19 mouse cellular contexts compared by ENCODE assay signal in the genomic region with DNA sequence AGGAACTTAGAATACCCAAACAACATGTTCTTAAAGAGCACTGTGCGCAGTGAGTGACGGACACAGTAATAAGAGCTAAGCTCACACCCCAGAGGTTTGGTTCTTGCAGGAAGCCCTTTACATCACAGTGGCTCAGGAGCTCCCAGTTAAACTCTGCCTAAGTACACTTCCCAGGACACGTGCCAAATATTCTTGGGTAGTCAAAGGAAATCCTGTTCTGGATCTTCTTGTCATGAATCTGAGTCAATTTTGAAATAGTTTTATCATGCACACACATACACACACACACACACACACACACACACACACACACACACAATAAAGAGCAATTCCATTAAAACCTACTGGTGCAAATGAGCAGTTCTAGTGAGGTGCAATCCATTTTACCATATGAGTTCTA. TPM values are rescaled to one million over a fixed set of nuclear protein-coding genes. Genes with fewer than 3 reads are reported as not detected.
DNase-seq lines count a peak whose midpoint lies in the region; ATAC-seq lines count a peak whose summit lies in the region.
"Had no signal": no experiment of that assay in that cellular context is flagged by ENCODE, and none has a peak within 500 bp of the region (broad histone marks: within the 10 kb centered on the region; RNA-seq: fewer than 3 reads in every experiment).

No protein-coding gene starts in this region.

- intact Hi-C loops in heart, postnatal 14 days (cut with DNase I), result no loop called here

- H3K4me1 ChIP-seq in kidney, embryonic 15.5 days, result peaks cover 13% of the 10 kb centered on the region; the same call in 1 of the 2 replicates
- H3K4me1 ChIP-seq in midbrain, embryonic 11.5 days (ENCODE audit: control insufficient read depth, insufficient read depth, low read length), result no peaks in the 10 kb centered on the region
- no peaks in the 10 kb centered on the region for H3K4me1 ChIP-seq in midbrain, embryonic 10.5 days
- H3K4me1 ChIP-seq: embryonic facial prominence, embryonic 13.5 days; forebrain, embryonic 12.5 days had no signal

- no peak overlapping the region for H3K4me3 ChIP-seq in kidney, embryonic 15.5 days (replicated peaks)
- H3K4me3 ChIP-seq in midbrain, embryonic 11.5 days (ENCODE audit: low read depth, low read length), result no peak overlapping the region
- no peak overlapping the region for H3K4me3 ChIP-seq in midbrain, embryonic 10.5 days
- H3K4me3 ChIP-seq: embryonic facial prominence, embryonic 13.5 days; erythroblast, embryonic 14.5 days; forebrain, embryonic 12.5 days; heart, embryonic 10.5 days; layer of hippocampus, adult 2 months had no signal

- ATAC-seq in kidney, embryonic 15.5 days (replicated peaks; ENCODE audit: low FRiP score), result no peak
- ATAC-seq in midbrain, embryonic 11.5 days (ENCODE audit: low FRiP score), result no peak
- ATAC-seq: hindbrain, postnatal 0 days; intestine, postnatal 0 days had no signal

- no peak overlapping the region for H3K4me2 ChIP-seq in kidney, embryonic 15.5 days
- H3K4me2 ChIP-seq in midbrain, embryonic 11.5 days, result no peak overlapping the region
- H3K4me2 ChIP-seq: embryonic facial prominence, embryonic 13.5 days; forebrain, embryonic 12.5 days; liver, embryonic 11.5 days had no signal

- DNase-seq in heart, adult 11 months, result peak; percentile 93
- DNase-seq in heart, postnatal 14 days, result no peak
- DNase-seq in kidney, postnatal 10 days, result peak; percentile 50
- peak; percentile 6 for DNase-seq in midbrain, embryonic 11.5 days (ENCODE audit: low spot score, missing footprints)
- no peak for DNase-seq in midbrain, embryonic 10.5 days (ENCODE audit: low spot score)
- no peak for DNase-seq in embryo, embryonic 11 days
- DNase-seq: cerebellum, adult 2 months; cerebellum, postnatal 25 days; gastrocnemius, postnatal 36 days; midbrain, embryonic 14.5 days had no signal

- H3K27me3 ChIP-seq in kidney, embryonic 15.5 days, result no peaks in the 10 kb centered on the region
- H3K27me3 ChIP-seq in midbrain, embryonic 11.5 days (ENCODE audit: control insufficient read depth, insufficient read depth, low read length), result no peaks in the 10 kb centered on the region
- H3K27me3 ChIP-seq in midbrain, embryonic 10.5 days (ENCODE audit: low read depth, poor library complexity, severe bottlenecking), result no peaks in the 10 kb centered on the region
- H3K27me3 ChIP-seq: embryonic facial prominence, embryonic 13.5 days; forebrain, embryonic 12.5 days had no signal

- H3K9ac ChIP-seq in kidney, embryonic 15.5 days, result no peak overlapping the region
- H3K9ac ChIP-seq in midbrain, embryonic 11.5 days (ENCODE audit: low read length), result no peak overlapping the region
- H3K9ac ChIP-seq: embryonic facial prominence, embryonic 13.5 days; forebrain, embryonic 12.5 days had no signal

- no peak overlapping the region for H3K27ac ChIP-seq in kidney, embryonic 15.5 days
- no peak overlapping the region for H3K27ac ChIP-seq in midbrain, embryonic 11.5 days (ENCODE audit: low read depth, low read length)
- no peak overlapping the region for H3K27ac ChIP-seq in midbrain, embryonic 10.5 days (replicated peaks)
- H3K27ac ChIP-seq: embryonic facial prominence, embryonic 13.5 days; forebrain, embryonic 12.5 days; heart, embryonic 10.5 days; hindbrain, postnatal 0 days; layer of hippocampus, adult 2 months had no signal

- no peaks in the 10 kb centered on the region for H3K36me3 ChIP-seq in kidney, embryonic 15.5 days
- no peaks in the 10 kb centered on the region for H3K36me3 ChIP-seq in midbrain, embryonic 11.5 days (ENCODE audit: control insufficient read depth, insufficient read depth, low read length)
- no peaks in the 10 kb centered on the region for H3K36me3 ChIP-seq in midbrain, embryonic 10.5 days
- H3K36me3 ChIP-seq: embryonic facial prominence, embryonic 13.5 days; forebrain, embryonic 12.5 days; heart, embryonic 10.5 days had no signal

- H3K9me3 ChIP-seq in kidney, embryonic 15.5 days (replicated peaks), result no peaks in the 10 kb centered on the region
- H3K9me3 ChIP-seq in midbrain, embryonic 11.5 days (ENCODE audit: control insufficient read depth, low read length), result no peaks in the 10 kb centered on the region
- no peaks in the 10 kb centered on the region for H3K9me3 ChIP-seq in midbrain, embryonic 10.5 days (replicated peaks)
- H3K9me3 ChIP-seq: embryonic facial prominence, embryonic 13.5 days; forebrain, embryonic 12.5 days; heart, embryonic 10.5 days had no signal

- WGBS in kidney, embryonic 15.5 days, result 81% methylated on average over 3 of the region's 3 CpGs
- 90% methylated on average over 3 of the region's 3 CpGs for WGBS in midbrain, embryonic 11.5 days
- WGBS in midbrain, embryonic 10.5 days, result 89% methylated on average over 3 of the region's 3 CpGs

RNA-seq across cellular contexts. Expression of gene Pelo, which starts 18.6 kb away (rescaled TPM):
- 10 to 100 TPM; 18.6 to 19.3 TPM for total RNA-seq in heart, postnatal 14 days (2021)
- 5.7 and 6.5 TPM in 2 replicates for polyA plus RNA-seq in kidney, embryonic 15.5 days (2015; fragmentation: Nextera tagmentation; extraction: Ambion mirVana)
- 6.7 and 7.4 TPM in 2 replicates for polyA plus RNA-seq in midbrain, embryonic 11.5 days (2014; fragmentation: Nextera tagmentation; extraction: Ambion mirVana)
- 5.9 and 7.7 TPM in 2 replicates for polyA plus RNA-seq in midbrain, embryonic 10.5 days (2016; fragmentation: Nextera tagmentation; extraction: Ambion mirVana)

RNA-seq across cellular contexts. Expression of gene Gm49395, which starts 30.3 kb away (rescaled TPM):
- total RNA-seq in heart, postnatal 14 days (2021), result 10 to 100 TPM; 10.7 to 14.7 TPM
- polyA plus RNA-seq in kidney, embryonic 15.5 days (2015; fragmentation: Nextera tagmentation; extraction: Ambion mirVana), result 7.0 and 9.2 TPM in 2 replicates
- polyA plus RNA-seq in midbrain, embryonic 11.5 days (2014; fragmentation: Nextera tagmentation; extraction: Ambion mirVana), result 3.2 and 3.6 TPM in 2 replicates
- 1.5 and 2.2 TPM in 2 replicates for polyA plus RNA-seq in midbrain, embryonic 10.5 days (2016; fragmentation: Nextera tagmentation; extraction: Ambion mirVana)
- total RNA-seq: hindbrain, postnatal 0 days had no signal

RNA-seq across cellular contexts. Expression of gene Itga1, which starts 30.3 kb away (rescaled TPM):
- 10 to 100 TPM; 63.3 to 64.1 TPM for total RNA-seq in heart, postnatal 14 days (2021)
- polyA plus RNA-seq in kidney, embryonic 15.5 days (2015; fragmentation: Nextera tagmentation; extraction: Ambion mirVana), result 23.0 and 26.8 TPM in 2 replicates
- 5.4 and 6.3 TPM in 2 replicates for polyA plus RNA-seq in midbrain, embryonic 11.5 days (2014; fragmentation: Nextera tagmentation; extraction: Ambion mirVana)
- 3.9 and 4.7 TPM in 2 replicates for polyA plus RNA-seq in midbrain, embryonic 10.5 days (2016; fragmentation: Nextera tagmentation; extraction: Ambion mirVana)
- polyA plus RNA-seq: erythroblast, embryonic 14.5 days had no signal

Comparison
In these comparisons a context has a peak if more than half of its experiments do, and no peak if none do; other contexts are left out.
1. DNase-seq: peak in heart, adult 11 months (single experiment), kidney, postnatal 10 days (single experiment) and midbrain, embryonic 11.5 days (single experiment); none in heart, postnatal 14 days (0 of 2), midbrain, embryonic 10.5 days (single experiment) and embryo, embryonic 11 days (single experiment).